Mouse (Mus musculus): Measurements from ENCODE around the gene Cactin. TPM values are rescaled to one million over a fixed set of nuclear protein-coding genes. Genes with fewer than 3 reads are reported as not detected.
A peak's percentile ranks its signal among the peaks of the same experiment; 100 is the strongest.

Cactin gene
- polyA plus RNA-seq, 1 experiment from 2014 or later: 12.4 TPM

DNA sequence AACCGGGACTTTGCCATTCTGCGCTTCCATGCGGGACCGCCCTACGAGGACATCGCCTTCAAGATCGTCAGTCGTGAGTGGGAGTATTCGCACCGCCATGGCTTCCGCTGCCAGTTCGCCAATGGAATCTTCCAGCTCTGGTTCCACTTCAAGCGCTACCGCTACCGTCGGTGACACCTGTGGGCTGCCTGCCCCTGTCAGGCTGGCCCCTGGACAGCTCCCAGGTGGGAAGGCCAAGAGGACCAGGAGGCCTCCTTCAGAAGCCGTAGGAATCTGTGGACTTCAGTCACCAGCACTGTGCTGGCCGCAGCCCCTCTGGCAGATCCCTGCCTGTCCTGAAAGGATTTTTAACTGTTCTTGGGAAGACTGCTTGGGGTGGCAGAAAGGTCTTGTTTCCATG lies 4.9 kb downstream of the Cactin start:
- 93% methylated on average over 18 of the region's 18 CpGs for WGBS (ENCODE audit: insufficient replicate concordance)
- TF ChIP-seq CTCF (IDR thresholded peaks at IDR 0.05; ENCODE audit: low read depth): no peak
- TF ChIP-seq EP300 (IDR thresholded peaks at IDR 0.05; ENCODE audit: low read depth): no peak
- peaks cover 44% of the 10 kb centered on the region for H3K36me3 ChIP-seq (replicated peaks; ENCODE audit: insufficient read depth, low read length)

DNA sequence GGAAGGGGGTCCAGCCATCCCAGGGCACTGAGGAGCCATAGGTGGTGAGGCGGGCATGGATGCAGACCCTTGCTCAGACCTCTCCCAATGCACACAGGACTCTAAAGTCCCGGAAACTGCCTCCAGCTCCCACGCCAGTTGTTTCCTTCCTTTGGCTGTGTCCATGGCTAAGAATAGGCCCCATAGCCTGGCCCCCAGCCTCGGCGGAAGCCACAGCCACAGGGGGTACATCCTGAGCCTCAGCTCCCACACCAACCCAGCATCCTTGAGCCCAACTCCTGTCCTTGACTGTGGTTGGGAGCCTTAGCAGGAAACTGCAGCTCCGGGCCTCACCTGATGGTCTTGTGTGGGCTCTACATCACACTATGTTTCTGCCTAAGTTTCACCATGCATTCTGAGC lies 6.0 kb downstream of the Cactin start:
- no peak for DNase-seq
- no peak overlapping the region for H3K4me3 ChIP-seq (ENCODE audit: low read depth, low read length)
- peak overlapping the region; percentile 56 for H3K27ac ChIP-seq (ENCODE audit: low read depth)
- peaks cover 44% of the 10 kb centered on the region for H3K36me3 ChIP-seq (replicated peaks; ENCODE audit: insufficient read depth, low read length)
- H3K4me2 ChIP-seq (ENCODE audit: low read depth, low read length): no peak overlapping the region
- H3K9me3 ChIP-seq (ENCODE audit: low read length): no peaks in the 10 kb centered on the region
- H3K4me1 ChIP-seq (ENCODE audit: insufficient read depth): peaks cover 12% of the 10 kb centered on the region; the same call in 1 of the 2 replicates
- TF ChIP-seq CTCF (IDR thresholded peaks at IDR 0.05; ENCODE audit: low read depth) (no peak), EP300 (IDR thresholded peaks at IDR 0.05; ENCODE audit: low read depth) (peak; percentile 52; the same call in 1 of the 2 replicates)
- WGBS (ENCODE audit: insufficient replicate concordance): 35% methylated on average over 6 of the region's 6 CpGs
- no peaks in the 10 kb centered on the region for H3K27me3 ChIP-seq (ENCODE audit: insufficient read depth, low read length)
- no peak overlapping the region for H3K9ac ChIP-seq (replicated peaks)
- ATAC-seq: peak; percentile 37

More for the DNA sequence above, 4.9 kb downstream of the Cactin start:
- Histone ChIP-seq H3K27me3 (ENCODE audit: insufficient read depth, low read length) (no peaks in the 10 kb centered on the region), H3K4me1 (ENCODE audit: insufficient read depth) (peaks cover 14% of the 10 kb centered on the region; the same call in 1 of the 2 replicates), H3K4me2 (ENCODE audit: low read depth, low read length) (no peak overlapping the region), H3K9me3 (ENCODE audit: low read length) (no peaks in the 10 kb centered on the region), H3K4me3 (ENCODE audit: low read depth, low read length) (no peak overlapping the region), H3K9ac (replicated peaks) (no peak overlapping the region), H3K27ac (ENCODE audit: low read depth) (no peak overlapping the region)
- DNase-seq: no peak
- no peak for ATAC-seq

DNA sequence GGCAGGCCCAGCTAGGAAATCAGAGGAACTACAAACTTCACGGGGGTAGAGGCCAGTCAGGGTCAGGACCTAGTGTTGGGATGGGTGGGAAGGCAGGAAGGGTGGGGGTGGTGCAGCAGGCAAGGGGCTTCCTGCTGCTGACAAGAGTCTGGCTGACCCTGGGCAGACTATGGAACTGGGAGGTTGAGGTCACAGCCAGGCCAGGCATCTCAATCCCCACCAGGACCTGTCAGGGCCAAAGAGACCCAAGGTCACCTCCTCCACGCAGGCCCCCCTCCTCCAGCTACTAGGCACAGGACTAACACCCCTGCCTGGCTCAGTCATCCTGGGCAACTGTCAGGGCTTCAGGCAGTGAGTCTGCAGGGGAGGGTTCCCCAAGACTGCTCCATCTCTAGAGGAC lies 7.1 kb downstream of the Cactin start:
- 0 out of 2 replicates have a peak, but pooled peaks cover 3% of the 10 kb centered on the region for H3K27me3 ChIP-seq (ENCODE audit: insufficient read depth, low read length)
- no peak for TF ChIP-seq CTCF (IDR thresholded peaks at IDR 0.05; ENCODE audit: low read depth)
- no peak for TF ChIP-seq EP300 (IDR thresholded peaks at IDR 0.05; ENCODE audit: low read depth)
- no peak overlapping the region for H3K4me3 ChIP-seq (ENCODE audit: low read depth, low read length)
- no peak overlapping the region for H3K4me2 ChIP-seq (ENCODE audit: low read depth, low read length)
- H3K4me1 ChIP-seq (ENCODE audit: insufficient read depth): peaks cover 8% of the 10 kb centered on the region; the same call in 1 of the 2 replicates
- peaks cover 39% of the 10 kb centered on the region for H3K36me3 ChIP-seq (replicated peaks; ENCODE audit: insufficient read depth, low read length)
- peak overlapping the region; percentile 55; the same call in 1 of the 2 replicates for H3K27ac ChIP-seq (ENCODE audit: low read depth)
- H3K9me3 ChIP-seq (ENCODE audit: low read length): no peaks in the 10 kb centered on the region
- 14% methylated on average over 2 of the region's 2 CpGs for WGBS (ENCODE audit: insufficient replicate concordance)
- H3K9ac ChIP-seq (replicated peaks): no peak overlapping the region
- DNase-seq (no peak), ATAC-seq (peak; percentile 19)

DNA sequence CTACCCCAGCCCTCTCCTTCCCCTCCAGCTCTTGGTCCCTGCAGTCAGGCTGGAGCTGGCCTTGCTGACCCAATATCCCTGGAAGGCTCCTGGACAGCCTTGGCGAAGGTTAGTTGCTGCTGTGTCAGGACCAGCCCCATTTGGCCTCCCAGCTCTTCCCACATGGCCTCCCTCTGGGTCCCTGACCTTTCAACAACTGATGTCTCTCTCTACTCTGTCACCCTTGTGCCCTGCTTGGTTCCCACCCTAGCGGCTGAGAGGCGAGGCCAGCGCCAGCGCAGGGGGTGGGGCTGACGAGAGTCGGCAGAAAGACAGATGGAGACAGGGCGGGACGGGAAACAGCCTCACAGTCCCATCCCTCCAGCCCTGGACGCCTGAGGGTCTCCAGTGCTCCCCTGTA lies 7.5 kb downstream of the Cactin start, which contains the start of gene Tbxa2r:
TSS of gene Tbxa2r (plus strand) at position 346 of the 400 bp plus-strand sequence.
- Histone ChIP-seq H3K4me3 (ENCODE audit: low read depth, low read length) (0 out of 2 replicates have a peak within 1 kb of the TSS, but pooled peaks have one; percentile 4), H3K9me3 (ENCODE audit: low read length) (no peaks in the 10 kb centered on the region), H3K9ac (replicated peaks) (0 out of 2 replicates have a peak within 1 kb of the TSS, but pooled peaks have one; percentile 2), H3K4me2 (ENCODE audit: low read depth, low read length) (peak within 1 kb of the TSS; percentile 36; the same call in 1 of the 2 replicates), H3K36me3 (replicated peaks; ENCODE audit: insufficient read depth, low read length) (peaks cover 35% of the 10 kb centered on the region), H3K4me1 (ENCODE audit: insufficient read depth) (peaks cover 8% of the 10 kb centered on the region; the same call in 1 of the 2 replicates), H3K27me3 (ENCODE audit: insufficient read depth, low read length) (0 out of 2 replicates have a peak, but pooled peaks cover 3% of the 10 kb centered on the region), H3K27ac (ENCODE audit: low read depth) (peak within 1 kb of the TSS; percentile 69)
- TF ChIP-seq CTCF (IDR thresholded peaks at IDR 0.05; ENCODE audit: low read depth): peak; percentile 23
- no peak for TF ChIP-seq EP300 (IDR thresholded peaks at IDR 0.05; ENCODE audit: low read depth)
- no peak for DNase-seq
- 17% methylated on average over 10 of the region's 10 CpGs for WGBS (ENCODE audit: insufficient replicate concordance)
- ATAC-seq: peak; percentile 35

DNA sequence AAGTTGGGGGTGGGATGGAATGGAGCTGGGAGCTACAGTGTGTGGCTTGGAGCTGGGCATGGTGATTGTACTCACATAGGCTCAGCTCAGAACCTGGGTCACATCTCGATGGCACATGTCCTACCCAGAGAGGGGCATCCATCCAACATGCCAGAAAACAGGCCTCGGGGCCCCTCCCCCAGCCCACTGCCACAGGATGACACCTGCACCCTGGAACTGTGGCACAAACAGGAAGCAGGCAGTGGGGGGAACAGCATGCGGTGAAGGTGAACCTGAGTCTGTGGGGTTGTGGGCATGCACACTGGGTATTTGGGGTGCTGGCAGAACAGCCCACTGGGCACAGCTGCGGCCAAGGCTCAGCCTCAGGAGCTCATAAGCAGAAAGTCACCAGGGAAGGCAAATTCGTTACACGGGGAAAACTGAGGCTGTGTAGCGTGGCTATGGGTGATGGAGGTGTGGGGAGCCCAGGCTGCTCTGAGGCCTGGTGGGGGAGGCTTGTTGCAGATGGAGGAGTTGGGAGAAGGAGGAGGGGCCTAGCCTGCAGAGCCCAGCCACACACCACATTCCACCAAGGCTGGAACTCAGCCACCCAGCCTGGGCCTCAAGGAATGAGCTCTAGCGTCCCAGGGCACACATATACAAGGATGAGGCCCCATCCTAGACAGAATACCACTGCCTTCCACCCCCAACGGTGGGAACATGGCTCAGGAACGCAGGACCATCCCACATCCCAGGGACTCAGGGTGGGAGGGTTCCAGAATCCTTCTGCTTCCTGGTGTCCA lies 8.5 kb downstream of the Cactin start:
- peaks cover 8% of the 10 kb centered on the region; the same call in 1 of the 2 replicates for H3K4me1 ChIP-seq (ENCODE audit: insufficient read depth)
- H3K4me3 ChIP-seq (ENCODE audit: low read depth, low read length): 0 out of 2 replicates have a peak overlapping the region, but pooled peaks have one; percentile 4

DNA sequence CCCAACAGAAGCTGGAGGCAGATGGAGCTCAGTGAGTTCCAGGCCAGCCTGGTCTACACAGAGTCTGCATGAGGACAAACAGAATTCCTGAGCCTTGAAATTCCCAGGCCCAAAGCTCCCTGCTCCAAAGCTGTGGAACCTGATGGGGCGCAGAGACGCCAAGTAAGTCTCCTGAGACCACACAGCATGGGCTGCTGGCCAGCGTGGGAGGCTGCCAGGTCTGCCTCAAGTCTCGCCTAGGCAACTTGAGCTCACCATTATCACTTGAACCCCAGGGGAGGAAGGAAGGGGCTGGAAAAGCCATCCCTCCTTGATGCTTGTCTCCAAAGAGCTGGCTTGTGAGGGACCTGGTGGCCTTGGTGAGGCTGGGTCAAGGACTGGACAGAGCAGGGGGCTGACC lies 9.1 kb downstream of the Cactin start:
- Histone ChIP-seq H3K4me1 (ENCODE audit: insufficient read depth) (peaks cover 8% of the 10 kb centered on the region; the same call in 1 of the 2 replicates), H3K9ac (replicated peaks) (no peak overlapping the region), H3K36me3 (replicated peaks; ENCODE audit: insufficient read depth, low read length) (peaks cover 20% of the 10 kb centered on the region), H3K27ac (ENCODE audit: low read depth) (peak overlapping the region; percentile 69), H3K27me3 (ENCODE audit: insufficient read depth, low read length) (0 out of 2 replicates have a peak, but pooled peaks cover 3% of the 10 kb centered on the region), H3K9me3 (ENCODE audit: low read length) (no peaks in the 10 kb centered on the region), H3K4me2 (ENCODE audit: low read depth, low read length) (0 out of 2 replicates have a peak overlapping the region, but pooled peaks have one; percentile 7), H3K4me3 (ENCODE audit: low read depth, low read length) (no peak overlapping the region)
- TF ChIP-seq EP300 (IDR thresholded peaks at IDR 0.05; ENCODE audit: low read depth) (no peak), CTCF (IDR thresholded peaks at IDR 0.05; ENCODE audit: low read depth) (no peak)
- 58% methylated on average over 4 of the region's 4 CpGs for WGBS (ENCODE audit: insufficient replicate concordance)
- DNase-seq (no peak), ATAC-seq (no peak)

More for the DNA sequence above, 8.5 kb downstream of the Cactin start:
- TF ChIP-seq EP300 (IDR thresholded peaks at IDR 0.05; ENCODE audit: low read depth) (no peak), CTCF (IDR thresholded peaks at IDR 0.05; ENCODE audit: low read depth) (no peak)
- Histone ChIP-seq H3K27me3 (ENCODE audit: insufficient read depth, low read length) (0 out of 2 replicates have a peak, but pooled peaks cover 3% of the 10 kb centered on the region), H3K36me3 (replicated peaks; ENCODE audit: insufficient read depth, low read length) (peaks cover 25% of the 10 kb centered on the region), H3K27ac (ENCODE audit: low read depth) (peak overlapping the region; percentile 69), H3K9ac (replicated peaks) (no peak overlapping the region), H3K9me3 (ENCODE audit: low read length) (no peaks in the 10 kb centered on the region), H3K4me2 (ENCODE audit: low read depth, low read length) (peak overlapping the region; percentile 36; the same call in 1 of the 2 replicates)
- 53% methylated on average over 10 of the region's 10 CpGs for WGBS (ENCODE audit: insufficient replicate concordance)
- ATAC-seq (no peak), DNase-seq (no peak)
